Mouse (Mus musculus) lung, embryonic 15.5 days (tissue): Measurements from ENCODE around the gene Tdp2. TPM values are rescaled to one million over a fixed set of nuclear protein-coding genes. Genes with fewer than 3 reads are reported as not detected.
A peak's percentile ranks its signal among the peaks of the same experiment; 100 is the strongest.

Experiments
- ATAC-seq: fragments of 200-750 bp; cut with Nextera tagmentation; 2 replicates; pipeline ENCODE4 v1.8.0; 2017; ENCODE audit warnings: moderate number of reproducible peaks, borderline replicate concordance; ENCODE audit not compliant: low FRiP score, low TSS enrichment; ENCODE audit errors: extremely low read depth
- H3K27ac ChIP-seq: fragments of 300-500 bp; sonication (generic); 2 replicates; pipeline ENCODE4 v1.5.1; 2015; ENCODE audit warnings: moderate library complexity, mild to moderate bottlenecking, inconsistent platforms
- H3K27me3 ChIP-seq: fragments of 300-500 bp; sonication (generic); 2 replicates; pipeline ENCODE4 v1.6.1; 2015; ENCODE audit warnings: inconsistent platforms
- H3K36me3 ChIP-seq: fragments of 300-500 bp; sonication (generic); 2 replicates; pipeline ENCODE4 v1.6.1; 2015; ENCODE audit warnings: inconsistent platforms
- H3K4me1 ChIP-seq: fragments of 300-500 bp; sonication (generic); 2 replicates; pipeline ENCODE4 v1.6.1; 2015; ENCODE audit warnings: inconsistent platforms
- H3K4me2 ChIP-seq: fragments of 300-500 bp; sonication (generic); 2 replicates; pipeline ENCODE4 v1.6.1; 2015; ENCODE audit warnings: inconsistent platforms, mild to moderate bottlenecking, moderate library complexity
- H3K4me3 ChIP-seq: fragments of 300-500 bp; sonication (generic); 2 replicates; pipeline ENCODE4 v1.5.1; 2015; ENCODE audit warnings: mild to moderate bottlenecking, inconsistent platforms
- H3K9ac ChIP-seq: fragments of 300-500 bp; sonication (generic); 2 replicates; pipeline ENCODE4 v1.6.1; 2015; ENCODE audit warnings: inconsistent platforms
- H3K9me3 ChIP-seq: fragments of 300-500 bp; sonication (generic); 2 replicates; pipeline ENCODE4 v1.6.1; 2016; ENCODE audit warnings: inconsistent platforms
- WGBS: fragments of 180-500 bp; shearing (Covaris S2); methylation state at CpG from one replicate; pipeline ENCODE4 v1.1.7; 2015; 5-methylcytosine and 5-hydroxymethylcytosine counted together
- polyA plus RNA-seq: library from polyadenylated mRNA; unstranded; fragments of >200 nt; fragmentation: Nextera tagmentation; extraction: Ambion mirVana; gene quantifications from 2 replicates; pipeline ENCODE4 v1.2.1, GENCODE M21; 2015

Tdp2 gene
- polyA plus RNA-seq = 57.6 and 58.9 TPM in 2 replicates

- Histone ChIP-seq H3K27me3 (no peaks in the 10 kb centered on the region), H3K4me3 (peak within 1 kb of the TSS; percentile 95), H3K4me1 (peaks cover 22% of the 10 kb centered on the region), H3K27ac (peak within 1 kb of the TSS; percentile 98), H3K4me2 (peak within 1 kb of the TSS; percentile 74), H3K36me3 (0 out of 2 replicates have a peak, but pooled peaks cover 3% of the 10 kb centered on the region), H3K9ac (peak within 1 kb of the TSS; percentile 96), H3K9me3 (no peaks in the 10 kb centered on the region)
- peak; percentile 97 for ATAC-seq
- under 1% methylated on average over 90 of the region's 90 CpGs for WGBS
Measured at GRCm38 (mm10) chr13:24831353-24832130, at the start of gene Tdp2, which contains the start of gene Acot13. Gene Tdp2, plus strand, starts transcription at chr13:24831679. Gene Acot13, minus strand, starts transcription at chr13:24831540.

- Histone ChIP-seq H3K27ac (no peak overlapping the region), H3K9ac (no peak overlapping the region), H3K4me1 (no peaks in the 10 kb centered on the region), H3K4me3 (no peak overlapping the region), H3K27me3 (no peaks in the 10 kb centered on the region), H3K9me3 (no peaks in the 10 kb centered on the region), H3K36me3 (no peaks in the 10 kb centered on the region), H3K4me2 (no peak overlapping the region)
- ATAC-seq = no peak; the same call in 1 of the 2 replicates
- 44% methylated on average over 5 of the region's 5 CpGs for WGBS
Measured at GRCm38 (mm10) chr13:24781916-24782315, 49.6 kb upstream of the Tdp2 start.

- no peaks in the 10 kb centered on the region for H3K9me3 ChIP-seq
- ATAC-seq = no peak
- no peak overlapping the region for H3K9ac ChIP-seq
- H3K36me3 ChIP-seq = no peaks in the 10 kb centered on the region
- 48% methylated on average over 11 of the region's 11 CpGs for WGBS
- no peak overlapping the region for H3K4me3 ChIP-seq
- no peaks in the 10 kb centered on the region for H3K27me3 ChIP-seq
- no peaks in the 10 kb centered on the region for H3K4me1 ChIP-seq
- no peak overlapping the region for H3K4me2 ChIP-seq
- H3K27ac ChIP-seq = no peak overlapping the region
Measured at GRCm38 (mm10) chr13:24786014-24786490, 45.4 kb upstream of the Tdp2 start.

GRCm38 (mm10) chr13:24787477-24787876 lies 44.0 kb upstream of the Tdp2 start:
- Histone ChIP-seq H3K9me3 (no peaks in the 10 kb centered on the region), H3K4me3 (no peak overlapping the region), H3K9ac (no peak overlapping the region), H3K4me2 (no peak overlapping the region), H3K27ac (no peak overlapping the region), H3K36me3 (no peaks in the 10 kb centered on the region), H3K27me3 (no peaks in the 10 kb centered on the region), H3K4me1 (no peaks in the 10 kb centered on the region)
- ATAC-seq = no peak
- WGBS = 85% methylated on average over 5 of the region's 5 CpGs

GRCm38 (mm10) chr13:24791349-24791748 lies 40.1 kb upstream of the Tdp2 start:
- no peaks in the 10 kb centered on the region for H3K4me1 ChIP-seq
- no peak overlapping the region for H3K4me2 ChIP-seq
- WGBS = 52% methylated on average over 2 of the region's 2 CpGs
- H3K4me3 ChIP-seq = no peak overlapping the region
- ATAC-seq = no peak
- no peak overlapping the region for H3K27ac ChIP-seq
- no peaks in the 10 kb centered on the region for H3K9me3 ChIP-seq
- H3K36me3 ChIP-seq = no peaks in the 10 kb centered on the region
- H3K27me3 ChIP-seq = no peaks in the 10 kb centered on the region
- no peak overlapping the region for H3K9ac ChIP-seq

GRCm38 (mm10) chr13:24792411-24793045 lies 39.0 kb upstream of the Tdp2 start:
- H3K36me3 ChIP-seq = no peaks in the 10 kb centered on the region
- 65% methylated on average over 9 of the region's 9 CpGs for WGBS
- no peaks in the 10 kb centered on the region for H3K9me3 ChIP-seq
- H3K4me2 ChIP-seq = no peak overlapping the region
- no peak for ATAC-seq
- no peak overlapping the region for H3K9ac ChIP-seq
- H3K4me1 ChIP-seq = no peaks in the 10 kb centered on the region
- no peak overlapping the region for H3K4me3 ChIP-seq
- no peaks in the 10 kb centered on the region for H3K27me3 ChIP-seq
- H3K27ac ChIP-seq = 0 out of 2 replicates have a peak overlapping the region, but pooled peaks have one; percentile 8

GRCm38 (mm10) chr13:24798686-24799085 lies 32.8 kb upstream of the Tdp2 start:
- H3K4me3 ChIP-seq = no peak overlapping the region
- no peaks in the 10 kb centered on the region for H3K27me3 ChIP-seq
- peaks cover 16% of the 10 kb centered on the region; the same call in 1 of the 2 replicates for H3K4me1 ChIP-seq
- no peaks in the 10 kb centered on the region for H3K36me3 ChIP-seq
- H3K27ac ChIP-seq = no peak overlapping the region
- ATAC-seq = no peak
- H3K9me3 ChIP-seq = no peaks in the 10 kb centered on the region
- H3K4me2 ChIP-seq = no peak overlapping the region
- no peak overlapping the region for H3K9ac ChIP-seq
- WGBS = 97% methylated on average over 4 of the region's 4 CpGs

- peak overlapping the region; percentile 88 for H3K4me3 ChIP-seq
- H3K27me3 ChIP-seq = no peaks in the 10 kb centered on the region
- ATAC-seq = no peak
- H3K9ac ChIP-seq = no peak overlapping the region
- 60% methylated on average over 5 of the region's 5 CpGs for WGBS
- H3K27ac ChIP-seq = peak overlapping the region; percentile 100; the same call in 1 of the 2 replicates
- H3K9me3 ChIP-seq = no peaks in the 10 kb centered on the region
- H3K4me1 ChIP-seq = peaks cover 20% of the 10 kb centered on the region; the same call in 1 of the 2 replicates
- H3K4me2 ChIP-seq = peak overlapping the region; percentile 89
- H3K36me3 ChIP-seq = no peaks in the 10 kb centered on the region
Measured at GRCm38 (mm10) chr13:24799378-24799777, 32.1 kb upstream of the Tdp2 start.

GRCm38 (mm10) chr13:24799925-24800673 lies 31.4 kb upstream of the Tdp2 start:
- ATAC-seq = peak; percentile 28
- Histone ChIP-seq H3K4me2 (peak overlapping the region; percentile 89), H3K27ac (peak overlapping the region; percentile 100), H3K4me1 (peaks cover 23% of the 10 kb centered on the region; the same call in 1 of the 2 replicates), H3K27me3 (no peaks in the 10 kb centered on the region), H3K9ac (peak overlapping the region; percentile 95), H3K9me3 (no peaks in the 10 kb centered on the region), H3K4me3 (peak overlapping the region; percentile 88), H3K36me3 (no peaks in the 10 kb centered on the region)
- WGBS = under 1% methylated on average over 31 of the region's 31 CpGs

- H3K9me3 ChIP-seq = no peaks in the 10 kb centered on the region
- under 1% methylated on average over 42 of the region's 42 CpGs for WGBS
- ATAC-seq = peak; percentile 98
Measured at GRCm38 (mm10) chr13:24800674-24801307, 30.7 kb upstream of the Tdp2 start.

More at GRCm38 (mm10) chr13:24800674-24801307, 30.7 kb upstream of the Tdp2 start:
- Histone ChIP-seq H3K27ac (peak overlapping the region; percentile 100), H3K4me1 (peaks cover 23% of the 10 kb centered on the region; the same call in 1 of the 2 replicates), H3K27me3 (no peaks in the 10 kb centered on the region), H3K9ac (peak overlapping the region; percentile 95), H3K4me2 (peak overlapping the region; percentile 89), H3K4me3 (peak overlapping the region; percentile 88), H3K36me3 (peaks cover 3% of the 10 kb centered on the region)
